Mouse (Mus musculus) G1E-ER4 (cell line): ENCODE measurements around the gene Ndufaf8. TPM values are rescaled to one million over a fixed set of nuclear protein-coding genes. Genes with fewer than 3 reads are reported as not detected.

Source experiments
- GATA1 ChIP-seq: IDR thresholded peaks from one replicate; pipeline ENCODE4 v1.8.0; 2012; ENCODE audit warnings: low read length, inconsistent platforms
- polyA plus RNA-seq: library from polyadenylated mRNA; stranded (reverse); fragments of >175 nt; gene quantifications from 2 replicates; pipeline ENCODE4 v1.2.3, GENCODE M21; 2012

The Ndufaf8 gene
- polyA plus RNA-seq, 1 experiment, result 129 TPM

GRCm38 (mm10) chr11:120142601-120143051 is 43.9 kb downstream of the Ndufaf8 start:
- no peak for TF ChIP-seq GATA1

- no peak for TF ChIP-seq GATA1
Measured at GRCm38 (mm10) chr11:120143708-120144497, 45.2 kb downstream of the Ndufaf8 start.

GRCm38 (mm10) chr11:120148201-120148855 is 49.6 kb downstream of the Ndufaf8 start:
- no peak for TF ChIP-seq GATA1

- no peak for TF ChIP-seq GATA1
Measured at GRCm38 (mm10) chr11:120149510-120150200, 50.9 kb downstream of the Ndufaf8 start.

Other genes starting within 250 kb of the Ndufaf8 start
- gene Chmp6, start 185.5 kb upstream of the Ndufaf8 start, polyA plus RNA-seq, result 70.4 and 86.6 TPM in 2 replicates
- 8.9 and 9.1 TPM in 2 replicates for gene Baiap2, start 156.2 kb upstream of the Ndufaf8 start, polyA plus RNA-seq
- not detected in 2 replicates for gene Aatk, start 51.8 kb upstream of the Ndufaf8 start, polyA plus RNA-seq
- 27.4 and 34.7 TPM in 2 replicates for gene Cep131, start 12.1 kb upstream of the Ndufaf8 start, polyA plus RNA-seq
- gene Tepsin, start 197 bp upstream of the Ndufaf8 start, polyA plus RNA-seq, result 21.8 and 22.2 TPM in 2 replicates
- gene Slc38a10, start 52.4 kb downstream of the Ndufaf8 start, polyA plus RNA-seq, result 88.1 and 113 TPM in 2 replicates
- gene Bahcc1, start 134.0 kb downstream of the Ndufaf8 start, polyA plus RNA-seq, result 0.12 TPM in 2 replicates
- 103 and 191 TPM in 2 replicates for gene Actg1, start 249.6 kb downstream of the Ndufaf8 start, polyA plus RNA-seq